Mouse (Mus musculus) CH12.LX (cell line): ENCODE data around the gene Ttll4. TPM values are rescaled to one million over a fixed set of nuclear protein-coding genes. Genes with fewer than 3 reads are reported as not detected.

Experiments used
- DNase-seq: peaks from one replicate; pipeline ENCODE4 v3.0.0-alpha.2; 2013; ENCODE audit errors: extremely low read depth
- H3K27ac ChIP-seq: 2 replicates; pipeline ENCODE4 v1.5.1; 2012; ENCODE audit warnings: low read depth, mild to moderate bottlenecking, control low read depth, moderate library complexity; ENCODE audit not compliant: insufficient read depth
- H3K27me3 ChIP-seq: replicated peaks from 2 replicates; pipeline ENCODE3; 2012; ENCODE audit warnings: inconsistent platforms
- H3K36me3 ChIP-seq, 2 experiments: replicated peaks in 1 of 2; 2 replicates each; pipeline versions ENCODE3 to v1.6.1; 2012; ENCODE audit warnings: inconsistent platforms in 1 of 2, low read length in 1 of 2, mild to moderate bottlenecking in 1 of 2, mixed read lengths in 1 of 2, moderate library complexity in 1 of 2; ENCODE audit not compliant: control insufficient read depth in 1 of 2, insufficient read depth in 1 of 2
- H3K4me1 ChIP-seq, 2 experiments: 2 replicates each; pipeline ENCODE4 v1.6.1; 2012; ENCODE audit warnings: inconsistent platforms in 1 of 2, moderate library complexity in 1 of 2; ENCODE audit not compliant: insufficient read depth in 2 of 2, control insufficient read depth in 1 of 2
- H3K4me2 ChIP-seq: 2 replicates; pipeline ENCODE4 v1.6.1; 2012; ENCODE audit warnings: low read depth, mild to moderate bottlenecking, control low read depth; ENCODE audit not compliant: poor library complexity, insufficient read depth, severe bottlenecking
- H3K4me3 ChIP-seq, 3 experiments: fragments of 150-350 bp in 1 of 3; sonication (generic) in 1 of 3; replicated peaks in 1 of 3; 2 replicates each; pipeline versions ENCODE3 to v1.5.1; 2011 to 2012; ENCODE audit warnings: low read depth in 2 of 3, low read length in 2 of 3, mild to moderate bottlenecking in 2 of 3, moderate library complexity in 2 of 3, control low read depth in 1 of 3, improper control_type of control experiment in 1 of 3, inconsistent platforms in 1 of 3, mixed read lengths in 1 of 3; ENCODE audit not compliant: poor library complexity in 1 of 3
- H3K79me2 ChIP-seq: replicated peaks from 2 replicates; pipeline ENCODE4 v1.6.1; 2012; ENCODE audit warnings: mild to moderate bottlenecking, moderate library complexity; ENCODE audit not compliant: control insufficient read depth, poor library complexity, insufficient read depth, severe bottlenecking; ENCODE audit errors: extremely low read depth
- H3K9ac ChIP-seq: 2 replicates; pipeline ENCODE4 v1.6.1; 2012; ENCODE audit warnings: low read depth, mild to moderate bottlenecking, control low read depth, moderate library complexity; ENCODE audit not compliant: insufficient read depth
- H3K9me3 ChIP-seq: replicated peaks from 2 replicates; pipeline ENCODE3; 2012; ENCODE audit warnings: low read length, inconsistent platforms, mixed read lengths
- BHLHE40 ChIP-seq: IDR thresholded peaks from 2 replicates; pipeline ENCODE4 v1.6.1; 2011; ENCODE audit warnings: mild to moderate bottlenecking, low read depth, low read length, improper control_type of control experiment
- CHD2 ChIP-seq: IDR thresholded peaks from 2 replicates; pipeline ENCODE4 v1.6.1; 2011; ENCODE audit warnings: low read length, improper control_type of control experiment
- ELF1 ChIP-seq: IDR thresholded peaks from 2 replicates; pipeline ENCODE4 v1.6.1; 2014; ENCODE audit warnings: low read depth, mild to moderate bottlenecking, inconsistent platforms, low read length, improper control_type of control experiment
- EP300 ChIP-seq: IDR thresholded peaks from 2 replicates; pipeline ENCODE4 v1.6.1; 2011; ENCODE audit warnings: low read length, improper control_type of control experiment
- ETS1 ChIP-seq: conservative IDR thresholded peaks from 2 replicates; pipeline ENCODE4 v1.6.1; 2012; ENCODE audit warnings: low read depth, mild to moderate bottlenecking, inconsistent platforms, low read length, improper control_type of control experiment, moderate library complexity
- HCFC1 ChIP-seq: IDR thresholded peaks from 2 replicates; pipeline ENCODE4 v1.6.1; 2012; ENCODE audit warnings: low read depth, mild to moderate bottlenecking, inconsistent platforms, low read length, improper control_type of control experiment
- JUN ChIP-seq: IDR thresholded peaks from 2 replicates; pipeline ENCODE4 v1.6.1; 2011; ENCODE audit warnings: low read depth, mild to moderate bottlenecking, low read length, improper control_type of control experiment, moderate library complexity; ENCODE audit not compliant: insufficient read depth
- JUND ChIP-seq: conservative IDR thresholded peaks from 2 replicates; pipeline ENCODE4 v1.6.1; 2011; ENCODE audit warnings: low read depth, low read length, improper control_type of control experiment
- KAT2A ChIP-seq: IDR thresholded peaks from 2 replicates; pipeline ENCODE4 v1.6.1; 2012; ENCODE audit warnings: low read length, improper control_type of control experiment, inconsistent platforms; ENCODE audit not compliant: insufficient replicate concordance
- MAX ChIP-seq: IDR thresholded peaks from 2 replicates; pipeline ENCODE4 v1.6.1; 2011; ENCODE audit warnings: low read length, improper control_type of control experiment
- MXI1 ChIP-seq: IDR thresholded peaks from 2 replicates; pipeline ENCODE4 v1.6.1; 2011; ENCODE audit warnings: mild to moderate bottlenecking, low read depth, low read length, improper control_type of control experiment
- MYC ChIP-seq: IDR thresholded peaks from 2 replicates; pipeline ENCODE4 v1.6.1; 2011; ENCODE audit warnings: low read depth, mild to moderate bottlenecking, improper control_type of control experiment, low read length
- POLR2A ChIP-seq: IDR thresholded peaks from 2 replicates; pipeline ENCODE4 v1.6.1; 2011; ENCODE audit warnings: low read depth, mild to moderate bottlenecking, improper control_type of control experiment, low read length
- RAD21 ChIP-seq: IDR thresholded peaks from 2 replicates; pipeline ENCODE4 v1.6.1; 2011; ENCODE audit warnings: low read depth, mild to moderate bottlenecking, low read length, improper control_type of control experiment, moderate library complexity
- RCOR1 ChIP-seq: conservative IDR thresholded peaks from 2 replicates; pipeline ENCODE4 v1.6.1; 2012; ENCODE audit warnings: low read depth, mild to moderate bottlenecking, inconsistent platforms, low read length, improper control_type of control experiment
- SMC3 ChIP-seq: IDR thresholded peaks from 2 replicates; pipeline ENCODE4 v1.6.1; 2011; ENCODE audit warnings: low read depth, low read length, improper control_type of control experiment
- TBP ChIP-seq: conservative IDR thresholded peaks from 2 replicates; pipeline ENCODE4 v1.6.1; 2011; ENCODE audit warnings: low read depth, low read length, improper control_type of control experiment
- USF2 ChIP-seq: conservative IDR thresholded peaks from 2 replicates; pipeline ENCODE4 v1.6.1; 2011; ENCODE audit warnings: low read depth, low read length, improper control_type of control experiment
- ZC3H11A ChIP-seq: IDR thresholded peaks from 2 replicates; pipeline ENCODE4 v1.6.1; 2012; ENCODE audit warnings: low read depth, mild to moderate bottlenecking, inconsistent platforms, low read length, improper control_type of control experiment
- ZKSCAN1 ChIP-seq: IDR thresholded peaks from 2 replicates; pipeline ENCODE4 v1.6.1; 2012; ENCODE audit warnings: low read depth, inconsistent platforms, low read length, improper control_type of control experiment, borderline replicate concordance
- ZNF384 ChIP-seq: IDR thresholded peaks from 2 replicates; pipeline ENCODE4 v1.6.1; 2012; ENCODE audit warnings: low read depth, low read length, improper control_type of control experiment, inconsistent platforms
- dilution Hi-C: fragments of 300-500 bp; cut with MboI; formaldehyde crosslinking; loops from 2 replicates; pipeline ENCODE4 v1.14.3; 2020; ENCODE audit warnings: low sequenced_read_pairs; ENCODE audit not compliant: extremely low pct_unique_long_range_greater_than_20kb, extremely low pct_ligation_motif_present
- in situ Hi-C: fragments of 300-500 bp; cut with MboI; formaldehyde crosslinking; loops from 3 replicates; pipeline ENCODE4 v1.14.3; 2019; ENCODE audit warnings: low sequenced_read_pairs, low pct_ligation_motif_present, low pct_unique_long_range_greater_than_20kb, mixed read lengths
- polyA plus RNA-seq: library from polyadenylated mRNA; unstranded; fragments of >175 nt; gene quantifications from 2 replicates; pipeline ENCODE4 v1.2.1, GENCODE M21; 2012; ENCODE audit warnings: low read depth; ENCODE audit not compliant: insufficient read length
- total RNA-seq, 2 experiments: library from RNA; depleted of rRNA; stranded (reverse); fragments of 300-350 nt in 1 of 2; fragments of >200 nt in 1 of 2; gene quantifications; 2 replicates each; pipeline ENCODE4 v1.2.3; 2012 to 2014

Gene Ttll4
- total and polyA plus RNA-seq, 3 experiments, result 21.8 to 85.8 (median 23.6) TPM

GRCm38 (mm10) chr1:74726674-74727073 lies 65.1 kb downstream of the Ttll4 start:
- no peak overlapping the region for H3K9ac ChIP-seq
- TF ChIP-seq ELF1, result no peak
- TF ChIP-seq BHLHE40, result peak; percentile 63
- no peak for TF ChIP-seq RAD21
- peak; percentile 21; the same call in 1 of the 2 replicates for TF ChIP-seq USF2
- 0 out of 2 replicates have a peak, but pooled peaks have one; percentile 20 for TF ChIP-seq JUN
- H3K4me1 ChIP-seq, result peaks cover 14 to 38% of the 10 kb centered on the region in 2 experiments
- no peak overlapping the region for H3K4me2 ChIP-seq
- no peaks in the 10 kb centered on the region for H3K36me3 ChIP-seq
- H3K4me3 ChIP-seq, result no peak overlapping the region
- H3K79me2 ChIP-seq, result no peaks in the 10 kb centered on the region
- no peak for DNase-seq
- no peaks in the 10 kb centered on the region for H3K9me3 ChIP-seq
- in situ Hi-C loops (no loop called here), dilution Hi-C loops (no loop called here)
- H3K27me3 ChIP-seq, result no peaks in the 10 kb centered on the region
- H3K27ac ChIP-seq, result no peak overlapping the region

- H3K4me1 ChIP-seq, result peaks cover 7 to 38% of the 10 kb centered on the region in 2 experiments
- H3K9ac ChIP-seq, result no peak overlapping the region
- in situ Hi-C loops, result no loop called here
- DNase-seq, result no peak
- H3K27ac ChIP-seq, result no peak overlapping the region
- H3K4me3 ChIP-seq, result no peak overlapping the region
- no peak overlapping the region for H3K4me2 ChIP-seq
- no peaks in the 10 kb centered on the region for H3K27me3 ChIP-seq
- no peaks in the 10 kb centered on the region for H3K9me3 ChIP-seq
- dilution Hi-C loops, result no loop called here
- no peaks in the 10 kb centered on the region for H3K36me3 ChIP-seq
- TF ChIP-seq MYC (no peak), ZC3H11A (no peak), HCFC1 (no peak), JUND (no peak), USF2 (no peak), ZNF384 (no peak), RCOR1 (no peak), ETS1 (no peak), EP300 (no peak), POLR2A (no peak), ZKSCAN1 (no peak), TBP (no peak), KAT2A (no peak), MAX (no peak), SMC3 (no peak), ELF1 (no peak), CHD2 (no peak), MXI1 (no peak)
- H3K79me2 ChIP-seq, result no peaks in the 10 kb centered on the region
Measured at GRCm38 (mm10) chr1:74728446-74728845, 66.9 kb downstream of the Ttll4 start.
